Mouse (Mus musculus) Muller cell, postnatal 12 days (primary cell): ENCODE results near the gene Mark3.
A peak's percentile ranks its signal among the peaks of the same experiment; 100 is the strongest.

ENCODE experiments used
- DNase-seq: peaks from one replicate; pipeline ENCODE4 v3.0.0-alpha.2; 2015; ENCODE audit errors: inconsistent ontology term

The Mark3 gene

GRCm38 (mm10) chr12:111559647-111560258, 14.6 kb upstream of the Mark3 start:
- no peak for DNase-seq

GRCm38 (mm10) chr12:111560286-111560685, 14.0 kb upstream of the Mark3 start:
- DNase-seq, result no peak

DNA sequence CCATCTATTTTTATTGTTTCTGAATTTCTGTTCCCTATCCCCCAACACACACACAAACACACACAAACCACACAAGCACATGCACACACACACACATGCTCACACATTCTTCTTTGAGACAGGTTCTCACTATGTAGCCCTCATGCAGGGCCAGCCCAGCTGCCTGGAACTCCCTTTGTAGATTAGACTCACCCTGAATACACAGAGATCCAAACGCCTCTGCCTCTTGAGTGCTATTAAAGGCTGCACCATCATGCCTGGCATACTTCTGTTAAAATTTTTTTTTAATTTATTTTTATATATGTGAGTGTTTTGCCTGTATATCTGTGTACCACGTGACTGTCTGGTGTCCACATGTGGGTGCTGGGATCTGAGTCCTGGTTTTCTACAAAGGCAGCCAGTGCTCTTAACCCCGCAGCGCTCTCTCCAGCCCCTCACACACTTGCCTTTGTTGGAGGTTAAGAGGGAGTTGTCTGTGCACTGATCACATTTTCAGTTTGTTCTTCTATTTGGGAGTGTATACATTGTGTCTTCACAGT, 12.0 kb upstream of the Mark3 start:
- DNase-seq, result no peak

- DNase-seq, result no peak
Observed at GRCm38 (mm10) chr12:111563076-111563629, 11.2 kb upstream of the Mark3 start.

DNA sequence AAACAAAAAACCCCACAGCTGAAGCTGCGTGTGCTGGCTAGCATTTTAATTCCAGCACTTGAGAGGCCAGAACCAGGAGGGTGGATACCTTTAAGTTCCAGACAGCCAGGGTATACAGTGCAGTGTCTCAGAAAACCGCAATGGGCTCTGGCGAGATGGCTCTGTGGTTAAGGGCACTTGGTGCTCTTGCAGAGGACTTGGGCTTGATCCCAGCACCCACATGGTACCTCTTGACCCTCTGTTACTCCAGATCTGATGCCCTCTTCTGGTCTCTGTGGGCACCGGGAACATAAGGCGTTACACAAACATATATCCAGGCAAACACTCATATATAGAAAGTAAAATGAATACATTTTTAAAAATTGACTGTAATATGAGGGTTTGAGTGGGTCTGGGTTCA, 9.0 kb upstream of the Mark3 start:
- DNase-seq, result no peak

- DNase-seq, result peak; percentile 94
Observed at GRCm38 (mm10) chr12:111568836-111569235, 5.5 kb upstream of the Mark3 start.

DNA sequence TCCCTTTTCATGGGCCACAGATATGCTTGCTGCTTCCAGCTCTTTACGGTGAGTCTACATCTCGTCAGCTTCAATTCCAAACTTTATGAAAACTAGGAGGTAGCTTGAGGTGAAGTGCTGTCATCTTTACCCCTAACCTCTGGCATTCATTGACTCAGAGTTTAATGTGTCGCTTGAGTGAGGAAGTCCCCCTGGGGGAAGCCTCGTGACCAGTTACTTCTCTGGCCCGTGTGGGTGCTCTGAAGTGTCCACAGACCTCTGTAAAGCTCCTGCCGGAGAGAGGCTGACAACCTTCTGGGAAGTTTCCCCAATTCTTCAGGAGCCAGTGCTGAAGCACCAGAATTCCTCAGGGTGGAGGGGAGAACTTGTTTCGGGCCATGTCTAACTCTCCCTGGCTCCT, 1.9 kb upstream of the Mark3 start:
- no peak for DNase-seq

GRCm38 (mm10) chr12:111573315-111573714, 1.0 kb upstream of the Mark3 start:
- no peak for DNase-seq

GRCm38 (mm10) chr12:111574887-111575838, 840 bp downstream of the Mark3 start:
- DNase-seq, result peak; percentile 74

DNA sequence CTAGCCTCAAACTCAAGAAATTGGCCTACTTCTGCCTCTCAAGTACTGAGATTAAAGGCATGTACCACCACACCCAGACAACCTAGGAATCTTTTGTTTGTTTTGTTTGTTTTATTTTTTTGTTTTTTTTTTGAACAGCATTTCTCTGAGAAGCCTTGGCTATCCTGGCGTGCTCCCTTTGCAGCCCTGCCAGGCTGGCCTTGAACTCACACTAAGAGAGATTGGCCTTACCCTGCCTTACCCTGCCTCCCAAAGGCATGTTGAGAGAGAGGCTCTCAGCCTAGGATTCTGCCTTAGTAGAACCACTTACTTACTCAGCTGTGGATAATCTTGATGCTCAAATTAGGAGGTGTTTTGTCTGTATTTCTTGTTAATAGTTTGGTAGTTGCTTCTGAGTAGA, 8.7 kb downstream of the Mark3 start:
- no peak for DNase-seq

DNA sequence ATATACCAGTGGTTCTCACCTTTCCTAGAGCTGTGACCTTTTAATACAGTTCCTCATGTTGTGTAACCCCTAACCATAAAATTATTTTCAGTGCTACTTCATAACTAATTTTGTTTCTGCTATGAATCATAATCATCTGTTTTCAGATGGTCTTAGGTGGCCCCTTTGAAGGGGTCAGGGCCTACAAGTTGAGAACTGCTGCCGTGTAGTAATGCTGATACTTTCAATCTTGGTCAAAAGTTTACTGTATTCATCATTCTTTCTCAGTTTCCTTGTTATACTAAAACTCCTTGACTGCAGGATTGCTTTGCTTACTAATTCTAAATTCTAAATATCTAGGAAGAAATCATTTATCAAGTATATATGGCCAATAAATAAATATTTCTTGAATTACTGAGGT, 10.1 kb downstream of the Mark3 start:
- no peak for DNase-seq

DNA sequence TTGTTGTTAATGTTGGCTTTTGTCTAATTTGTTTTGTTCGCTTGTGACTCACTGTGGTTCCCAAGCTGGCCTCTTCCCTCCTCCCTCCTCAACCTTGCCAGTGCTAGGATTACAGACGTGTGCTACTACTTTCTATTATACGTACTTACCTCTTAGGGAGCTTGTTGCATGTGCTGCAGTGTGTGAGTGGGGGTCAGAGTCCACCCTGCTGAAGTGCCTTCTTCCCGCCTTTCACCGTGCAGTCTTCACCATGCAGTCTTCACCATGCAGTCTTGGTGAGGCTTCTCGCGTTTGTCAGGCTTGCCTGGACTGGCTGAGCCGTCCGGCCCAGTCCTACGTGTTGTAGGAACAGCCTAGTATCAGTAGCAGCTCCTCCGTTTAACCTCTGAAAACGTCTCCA, 12.9 kb downstream of the Mark3 start:
- DNase-seq, result no peak

DNA sequence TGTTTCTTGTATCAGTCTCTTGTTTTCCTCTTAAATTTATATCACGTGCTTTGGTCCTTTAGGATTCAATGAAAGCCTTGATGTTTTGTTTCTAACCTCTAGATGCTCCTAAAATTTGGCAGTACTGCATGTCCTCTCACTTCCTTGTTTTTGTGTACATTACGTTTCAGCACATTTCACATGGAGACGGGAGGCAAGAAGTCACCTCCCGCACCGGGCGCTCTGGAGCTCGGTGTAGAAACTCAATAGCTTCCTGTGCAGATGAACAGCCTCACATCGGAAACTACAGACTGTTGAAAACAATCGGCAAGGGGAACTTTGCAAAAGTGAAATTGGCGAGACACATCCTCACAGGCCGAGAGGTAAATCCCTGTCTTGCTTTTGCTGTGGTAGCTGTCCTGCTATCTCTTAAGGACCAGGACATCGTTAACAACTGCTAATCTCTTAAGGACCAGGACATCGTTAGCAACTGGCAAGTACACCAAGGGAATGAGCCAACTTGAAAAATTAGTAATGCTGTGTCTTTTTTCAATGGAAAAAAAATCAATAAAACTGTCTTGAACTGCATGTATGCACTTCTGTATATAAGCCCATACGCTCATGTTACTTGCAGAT, 18.2 kb downstream of the Mark3 start:
- DNase-seq, result no peak

DNA sequence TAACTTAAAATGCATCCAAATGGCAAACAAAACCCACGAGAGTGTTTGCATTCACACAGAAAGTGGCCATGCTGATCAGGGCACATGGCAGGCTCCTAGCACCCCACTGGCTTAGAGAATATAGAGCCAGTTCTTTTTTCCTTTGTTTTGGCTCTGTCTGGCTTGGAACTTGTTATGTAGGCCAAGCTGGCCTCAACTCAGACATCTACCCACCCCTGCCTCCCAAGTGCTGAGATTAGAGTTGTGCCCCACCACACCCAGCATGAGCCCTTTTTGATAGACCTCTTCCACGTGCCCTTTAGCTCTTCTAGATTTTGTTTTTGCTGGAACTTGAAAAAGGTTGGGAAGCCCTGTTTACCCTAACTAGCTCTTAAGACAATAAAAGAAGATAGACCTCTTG, 19.5 kb downstream of the Mark3 start:
- no peak for DNase-seq

DNA sequence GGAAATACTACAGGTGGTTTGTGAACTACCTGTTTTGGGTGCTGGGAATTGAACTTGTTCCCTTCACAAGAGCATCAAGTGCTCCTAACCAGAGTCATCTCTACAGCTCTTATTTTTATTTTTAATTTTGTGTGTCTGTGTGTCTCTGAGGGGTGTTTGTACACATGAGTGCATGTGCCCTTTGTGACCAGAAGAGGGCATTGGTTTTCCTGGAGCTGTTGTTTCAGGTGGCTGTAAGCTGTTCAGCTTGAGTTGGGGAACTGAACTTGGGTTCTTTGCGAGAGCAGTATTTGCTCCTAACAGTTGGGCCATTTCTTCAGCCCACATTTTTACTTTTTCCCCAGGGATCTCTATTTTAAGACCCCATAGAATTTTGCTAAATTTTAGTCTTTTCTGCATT, 23.0 kb downstream of the Mark3 start:
- no peak for DNase-seq

DNA sequence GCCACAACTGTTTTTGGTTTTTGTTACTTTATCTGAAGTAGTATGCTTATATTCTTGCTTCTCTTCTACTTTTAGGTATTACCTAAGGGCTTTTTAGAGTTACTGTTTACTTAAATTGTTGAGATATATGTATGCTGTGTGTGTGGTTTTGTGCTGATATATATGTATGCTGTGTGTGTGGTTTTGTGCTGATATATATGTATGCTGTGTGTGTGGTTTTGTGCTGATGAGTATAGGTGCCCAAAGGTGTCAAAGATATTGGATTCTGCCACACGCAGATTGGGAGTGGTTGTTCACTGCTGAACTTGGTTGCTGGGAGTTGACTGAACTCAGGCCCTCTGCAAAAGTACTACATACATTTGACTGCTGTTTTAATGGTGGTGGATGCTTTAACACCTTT, 24.6 kb downstream of the Mark3 start:
- no peak for DNase-seq

DNA sequence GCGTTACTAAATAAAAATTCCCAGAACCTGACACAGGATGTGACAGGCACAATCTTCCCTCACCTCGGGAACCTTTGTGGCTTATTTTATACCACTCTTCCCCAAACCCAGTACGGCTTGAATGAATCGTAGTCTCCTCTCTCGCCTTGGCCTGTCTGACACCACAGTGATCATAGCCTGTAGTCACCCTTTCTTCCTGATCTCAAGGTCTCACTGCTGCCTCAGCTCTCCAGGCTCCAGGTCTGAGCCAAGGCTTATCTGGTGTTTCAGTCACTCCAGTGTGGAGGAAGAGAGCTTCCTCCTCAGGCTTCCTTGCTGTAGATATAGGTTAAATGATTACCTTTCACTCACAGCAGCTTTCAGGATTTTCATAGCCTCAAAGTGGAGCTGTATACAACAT, 25.3 kb downstream of the Mark3 start:
- no peak for DNase-seq

DNA sequence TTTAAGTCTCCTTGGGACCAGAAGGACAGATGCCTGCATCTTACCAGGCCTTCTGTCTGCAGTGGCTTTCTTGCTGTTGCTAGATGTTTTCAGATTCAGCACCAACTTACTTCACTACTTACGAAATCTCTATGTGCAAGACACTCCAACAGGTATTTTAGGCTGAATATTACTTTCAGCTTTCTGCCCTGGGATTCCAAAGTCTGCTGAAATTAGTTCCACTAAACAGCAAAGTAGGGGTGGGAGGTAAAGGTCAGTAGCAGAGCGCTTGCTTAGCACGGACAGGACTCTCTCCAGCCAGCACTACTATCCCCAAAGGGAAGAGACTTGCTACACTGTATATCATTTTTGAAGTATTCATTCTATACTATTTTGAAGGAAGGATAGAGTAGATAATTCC, 29.5 kb downstream of the Mark3 start:
- DNase-seq, result no peak

DNA sequence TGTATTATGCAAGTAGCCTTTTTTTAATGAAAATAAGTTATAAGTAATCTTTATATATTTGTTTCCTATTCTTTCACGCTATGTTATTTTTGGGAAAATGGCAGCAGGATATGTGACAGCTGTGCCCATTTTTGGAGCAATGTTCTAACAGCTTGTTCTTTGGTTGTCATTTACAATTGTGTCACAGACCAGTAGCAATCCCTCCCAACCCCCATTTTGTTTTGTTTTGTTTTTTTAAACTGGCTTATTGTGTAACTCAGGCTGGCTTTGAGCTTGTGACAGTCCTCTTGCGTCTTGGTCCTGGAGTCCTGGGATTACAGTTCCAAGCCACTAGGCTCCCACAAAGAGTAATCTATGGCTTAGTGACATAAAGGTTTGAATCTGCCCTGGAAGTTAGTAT, 31.3 kb downstream of the Mark3 start:
- no peak for DNase-seq

GRCm38 (mm10) chr12:111608015-111608414, 33.7 kb downstream of the Mark3 start:
- DNase-seq, result no peak

DNA sequence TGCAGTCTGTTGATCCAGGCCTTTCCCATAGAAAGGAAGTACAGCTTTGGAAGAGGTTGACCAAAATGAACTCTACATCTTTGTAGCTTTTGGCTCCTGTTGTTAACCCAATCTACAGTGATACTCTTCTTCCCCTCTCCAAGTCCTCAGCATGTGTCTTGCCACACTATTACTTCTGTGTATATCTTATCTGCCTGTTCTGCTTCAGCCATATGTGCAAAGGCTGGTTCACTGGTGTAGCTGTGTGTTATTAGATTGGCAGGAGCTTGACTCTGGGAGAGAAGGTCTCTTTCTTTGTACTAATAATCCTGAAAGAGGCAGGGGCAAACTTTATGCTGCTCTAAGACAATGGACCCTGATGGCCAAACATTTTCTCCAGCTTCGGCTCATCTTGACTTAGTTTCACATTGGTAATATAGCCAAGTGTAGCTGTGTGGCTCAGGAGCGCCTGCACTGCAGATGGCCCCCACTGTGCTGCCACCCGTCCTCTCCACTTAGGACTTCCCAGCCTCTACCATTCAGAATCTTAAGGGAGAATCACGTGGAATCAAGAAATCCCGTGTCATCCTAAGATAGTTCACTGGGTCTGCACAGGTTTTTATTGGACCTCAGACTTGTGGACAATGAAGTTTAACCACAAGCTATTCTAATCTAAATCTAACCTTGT, 40.3 kb downstream of the Mark3 start:
- no peak for DNase-seq

GRCm38 (mm10) chr12:111618266-111618665, 43.9 kb downstream of the Mark3 start:
- no peak for DNase-seq
